Mouse (Mus musculus) layer of hippocampus, adult 8-10 months (tissue): ENCODE results near the gene Adgrb2. TPM values are rescaled to one million over a fixed set of nuclear protein-coding genes. Genes with fewer than 3 reads are reported as not detected.

Experiments
- DNase-seq, 2 experiments: peaks; one replicate each; pipeline ENCODE4 v3.0.0; 2022; ENCODE audit warnings: low spot score in 2 of 2
- total RNA-seq, 4 experiments: library from RNA; stranded (reverse); gene quantifications; 2 replicates each; pipeline ENCODE4 v1.2.4; 2022

The Adgrb2 gene
- total RNA-seq, 4 experiments from 2014 or later: 433 to 519 (median 493) TPM

DNA sequence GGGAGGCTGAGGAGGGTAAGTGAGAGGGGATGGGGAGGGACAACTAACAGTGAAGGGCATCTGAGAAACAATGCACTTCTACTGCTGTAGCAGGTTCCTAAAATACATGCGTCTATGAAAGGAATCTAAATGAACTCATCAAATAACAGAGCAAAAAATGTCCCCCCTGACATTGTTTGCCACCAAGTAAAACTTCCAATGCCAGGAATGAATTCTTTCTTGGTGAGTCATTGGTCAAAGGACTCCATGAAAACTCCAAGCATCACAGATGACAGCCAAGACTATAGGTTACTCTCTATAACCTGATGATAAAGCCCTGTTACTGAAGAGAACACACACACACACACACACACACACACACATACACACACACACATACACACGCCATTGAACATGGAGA is 46.5 kb downstream of the Adgrb2 start:
- DNase-seq: no peak

DNA sequence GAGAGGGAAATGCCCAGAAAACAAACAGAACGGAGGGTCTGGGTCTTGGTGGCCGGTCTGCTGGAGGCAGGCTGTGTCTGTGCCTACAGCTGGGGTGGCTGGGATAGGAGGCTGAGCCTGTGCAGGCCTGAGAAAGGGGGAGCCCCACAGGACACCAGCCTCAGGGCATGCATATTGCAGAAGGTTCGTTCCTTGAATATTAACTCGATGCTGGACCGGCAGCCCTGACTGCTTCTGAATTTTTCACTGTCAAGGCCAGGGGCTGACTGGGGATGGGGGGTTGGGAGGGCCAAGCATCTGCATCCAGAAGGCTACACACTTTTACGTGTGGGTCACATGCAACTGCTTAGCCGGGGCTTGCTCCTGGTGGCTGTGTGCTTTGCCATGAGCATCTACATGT is 48.8 kb downstream of the Adgrb2 start:
- DNase-seq: no peak

DNA sequence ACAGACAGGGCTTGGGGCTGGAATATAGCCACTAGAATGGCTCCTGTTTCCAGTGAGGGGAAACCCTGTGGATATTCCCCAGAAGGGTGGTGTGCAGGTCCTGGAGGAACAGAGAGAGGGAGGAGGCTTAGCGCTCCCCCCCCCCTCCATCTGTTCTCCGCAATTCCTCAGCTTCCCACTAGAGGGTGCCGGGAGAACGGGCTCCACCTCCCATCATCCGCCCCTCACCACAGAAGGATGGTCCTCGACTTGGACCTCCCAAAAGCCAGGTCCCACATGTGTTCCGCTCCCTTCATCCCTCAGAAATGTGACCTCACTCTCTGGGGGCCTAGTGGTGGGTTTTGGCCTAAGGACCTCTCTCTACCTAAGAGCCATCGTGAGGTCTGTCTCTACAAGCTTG is 51.4 kb downstream of the Adgrb2 start:
- no peak for DNase-seq

DNA sequence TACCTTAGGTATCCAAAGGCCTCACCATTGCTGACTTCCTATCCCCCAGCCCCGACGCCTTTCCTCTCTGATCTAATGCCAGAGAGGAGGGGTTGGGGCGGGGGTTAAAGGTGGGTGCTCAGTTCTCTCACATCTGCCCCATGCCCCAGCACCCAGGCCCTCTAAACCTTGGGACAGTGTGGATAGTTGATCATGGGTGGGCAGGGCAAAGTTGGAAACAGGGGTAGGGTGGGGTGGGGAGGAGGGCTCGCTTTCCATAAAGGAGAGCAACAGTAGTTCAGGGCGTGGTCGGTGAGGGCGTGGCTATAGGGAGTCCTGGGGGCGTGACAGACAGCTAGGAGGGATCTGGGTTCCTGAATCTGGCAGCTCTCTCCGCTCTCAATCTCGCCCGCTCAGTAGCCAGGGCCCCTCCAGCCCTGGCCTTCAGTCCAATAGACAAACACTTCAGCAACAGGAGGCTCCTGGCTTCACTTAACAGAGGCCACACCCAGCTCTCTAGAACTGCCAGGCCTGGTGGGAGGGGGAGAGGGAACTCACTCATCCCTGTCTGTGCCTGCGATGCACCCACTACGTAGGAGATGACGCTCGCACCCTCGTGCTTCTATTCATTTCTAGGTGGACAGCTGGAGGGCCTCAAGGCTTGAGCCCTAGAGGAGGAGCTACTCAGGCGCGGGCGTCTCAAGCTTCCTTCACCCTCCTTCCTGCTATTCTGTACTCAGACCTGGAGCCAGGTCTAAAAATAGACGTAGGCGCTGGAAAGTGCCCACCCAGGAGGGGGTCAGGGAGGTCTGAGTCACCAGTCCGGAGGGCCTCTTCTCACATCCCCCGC is 52.1 kb downstream of the Adgrb2 start:
- DNase-seq: no peak

GRCm38 (mm10) chr4:130039351-130039750 is 54.7 kb downstream of the Adgrb2 start:
- DNase-seq: no peak

GRCm38 (mm10) chr4:130041076-130041475 is 56.4 kb downstream of the Adgrb2 start:
- no peak for DNase-seq

- no peak for DNase-seq
Observed at GRCm38 (mm10) chr4:130044211-130044610, 59.5 kb downstream of the Adgrb2 start.

- no peak for DNase-seq
Observed at GRCm38 (mm10) chr4:130045609-130046008, 60.9 kb downstream of the Adgrb2 start.

GRCm38 (mm10) chr4:130047331-130048202 is 62.9 kb downstream of the Adgrb2 start, which contains the start of gene Col16a1:
TSS of gene Col16a1 (plus strand) at chr4:130047840.
- DNase-seq: peak in 1 of 2 experiments; percentile 72

- no peak for DNase-seq
Observed at GRCm38 (mm10) chr4:130048203-130048479, 63.5 kb downstream of the Adgrb2 start.

- DNase-seq: no peak
Observed at GRCm38 (mm10) chr4:130050056-130050824, 65.6 kb downstream of the Adgrb2 start.

- no peak for DNase-seq
Observed at GRCm38 (mm10) chr4:130052283-130052682, 67.6 kb downstream of the Adgrb2 start.

DNA sequence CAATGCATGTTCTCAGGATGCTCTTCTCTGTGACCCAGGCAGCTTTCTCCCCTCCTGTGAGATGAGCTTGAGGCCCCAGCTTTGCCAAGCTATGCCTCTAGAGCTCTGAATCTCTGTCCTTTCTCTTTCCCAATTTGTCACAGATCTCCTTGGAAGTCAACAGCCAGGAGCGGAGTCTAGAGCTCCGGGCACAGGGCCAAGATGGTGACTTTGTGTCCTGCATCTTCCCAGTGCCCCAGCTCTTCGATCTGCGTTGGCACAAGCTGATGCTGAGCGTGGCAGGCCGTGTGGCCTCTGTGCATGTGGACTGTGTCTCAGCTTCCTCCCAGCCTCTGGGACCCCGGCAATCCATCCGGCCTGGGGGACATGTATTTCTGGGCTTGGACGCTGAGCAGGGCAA is 68.4 kb downstream of the Adgrb2 start:
- DNase-seq: no peak

DNA sequence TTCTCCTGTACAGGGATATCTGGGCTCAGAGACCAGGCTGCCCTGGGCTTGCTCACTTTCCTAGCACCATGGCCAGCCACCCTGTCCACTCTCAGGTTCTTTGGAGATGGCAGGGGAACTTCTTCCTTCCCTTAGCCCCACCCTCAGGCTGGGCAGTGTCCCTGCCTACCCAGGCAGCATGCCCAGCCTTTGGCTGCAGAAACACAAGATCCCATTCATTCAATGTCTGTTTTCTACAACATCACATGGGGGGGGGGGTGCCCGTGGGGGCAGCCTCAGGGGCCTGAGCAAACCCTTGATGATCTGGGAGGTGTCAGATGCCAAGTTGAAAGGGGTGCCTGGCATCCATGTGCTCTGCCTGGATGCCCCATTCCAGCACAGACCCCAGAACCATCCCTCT is 70.1 kb downstream of the Adgrb2 start:
- DNase-seq: no peak

DNA sequence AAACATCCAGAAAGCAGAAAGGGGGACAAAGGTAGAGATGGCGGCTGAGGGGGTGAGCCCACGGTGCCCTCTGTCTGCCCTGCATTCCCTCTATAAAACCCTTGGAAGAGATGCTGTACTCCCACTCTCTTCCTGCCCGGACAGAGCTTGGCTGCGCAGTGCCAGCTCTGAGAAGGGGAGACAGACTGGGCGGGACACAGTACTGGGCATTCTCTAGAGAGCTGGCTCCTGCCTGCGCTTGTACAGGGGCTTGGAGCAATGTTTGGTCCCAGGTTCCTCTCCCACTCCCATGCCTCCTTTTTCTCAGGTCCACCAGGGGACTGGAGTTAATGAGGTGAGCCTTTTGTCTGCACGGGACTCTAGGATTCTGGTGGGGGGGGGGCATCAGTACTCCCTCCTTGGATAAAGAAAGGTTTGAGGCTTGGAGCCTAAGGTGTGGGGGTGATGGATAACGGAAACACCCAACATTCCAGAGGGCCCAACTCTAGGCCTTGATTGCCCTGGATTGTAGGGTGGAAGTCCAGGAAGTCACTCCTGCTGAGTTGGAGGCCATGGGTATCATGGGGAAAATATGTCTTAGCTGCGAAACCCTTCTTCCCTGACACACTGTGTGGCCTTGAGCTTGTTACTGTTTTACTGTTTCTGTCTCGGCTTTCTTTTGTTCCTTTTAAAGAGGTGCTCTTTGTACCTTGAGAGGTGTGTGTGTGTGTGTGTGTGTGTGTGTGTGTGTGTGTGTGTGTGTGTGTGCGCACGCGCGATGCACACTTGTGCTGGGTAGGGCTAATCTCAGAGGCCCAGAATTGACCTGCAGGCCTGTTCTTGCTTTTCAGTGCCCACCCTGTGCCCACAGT is 70.7 kb downstream of the Adgrb2 start:
- DNase-seq: no peak

DNA sequence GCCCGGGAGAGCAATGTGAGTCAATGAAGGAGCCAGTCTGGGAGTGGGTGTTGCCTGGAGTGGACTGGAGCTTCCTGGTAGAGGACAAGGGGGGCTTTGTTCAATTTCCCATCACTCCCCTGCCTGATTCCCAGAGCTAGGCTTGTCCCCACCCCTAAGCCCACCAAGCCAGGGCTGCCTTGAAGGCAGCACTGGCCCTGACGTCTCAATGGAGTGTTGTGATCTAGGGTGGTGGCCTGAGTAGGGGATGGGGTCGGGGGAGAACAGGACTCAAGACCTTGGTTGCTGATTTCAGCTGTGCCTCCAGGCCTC is 71.3 kb downstream of the Adgrb2 start:
- no peak for DNase-seq

GRCm38 (mm10) chr4:130056471-130056870 is 71.8 kb downstream of the Adgrb2 start:
- DNase-seq: no peak

DNA sequence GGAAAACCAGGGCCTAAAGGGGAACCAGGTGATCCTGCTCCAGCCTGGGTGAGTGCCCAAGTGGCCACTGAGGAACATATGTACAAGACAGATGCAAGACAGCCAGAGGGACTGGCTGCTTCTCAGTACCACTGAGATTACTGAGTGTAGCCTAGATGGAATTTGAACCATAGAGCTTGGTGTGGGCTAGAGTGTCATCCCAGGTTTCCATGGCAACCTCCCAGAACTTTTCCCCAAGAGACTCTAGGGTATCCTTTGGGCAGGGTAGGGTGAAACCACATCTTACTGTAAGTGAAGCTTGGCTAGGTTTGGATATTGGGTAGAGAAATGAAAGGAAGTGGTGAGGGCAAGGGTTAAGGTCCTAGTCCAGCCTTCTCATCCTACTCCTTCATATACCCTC is 76.3 kb downstream of the Adgrb2 start:
- no peak for DNase-seq

DNA sequence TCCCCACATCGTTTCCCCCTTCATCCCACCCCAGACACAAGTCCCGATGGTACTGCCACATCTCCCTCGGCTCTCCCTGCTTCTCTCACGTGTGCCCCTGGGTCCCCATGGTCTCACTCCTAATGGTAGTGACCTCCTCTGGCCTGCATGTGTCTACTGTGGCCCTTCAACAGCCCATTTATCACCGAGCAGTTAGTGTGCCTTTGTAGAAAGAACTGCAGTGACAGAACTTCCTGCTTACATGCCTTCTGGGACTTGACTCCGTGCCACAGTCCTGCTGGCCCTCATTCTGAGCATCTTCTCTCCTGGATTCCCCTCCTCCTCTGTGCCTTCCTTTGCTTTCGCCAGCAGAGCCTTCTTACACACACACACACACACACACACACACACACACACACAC is 78.5 kb downstream of the Adgrb2 start:
- no peak for DNase-seq

DNA sequence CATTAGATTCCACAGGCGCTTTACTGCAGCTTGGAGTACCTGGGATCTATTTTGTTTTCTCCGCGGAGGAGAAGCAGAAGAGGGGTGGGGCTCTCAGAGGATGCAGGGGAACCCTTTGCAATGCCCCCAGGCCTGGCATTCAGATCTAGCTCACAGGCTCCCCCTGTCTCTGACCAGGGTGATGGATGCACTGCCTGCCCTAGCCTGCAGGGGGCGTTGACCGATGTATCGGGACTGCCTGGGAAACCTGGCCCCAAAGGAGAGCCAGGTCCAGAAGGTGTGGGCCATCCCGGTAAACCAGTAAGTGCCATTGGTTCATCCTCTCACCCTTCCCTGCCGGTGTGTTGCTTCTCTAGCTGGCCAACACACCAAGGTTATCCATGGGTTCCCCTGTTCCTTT is 82.1 kb downstream of the Adgrb2 start:
- no peak for DNase-seq

- no peak for DNase-seq
Observed at GRCm38 (mm10) chr4:130070523-130070922, 85.9 kb downstream of the Adgrb2 start.
